Mouse (Mus musculus) T-helper 2 cell (primary cell): ENCODE measurements around the gene 4931429L15Rik.

Source experiments
- in situ Hi-C: fragments of 300-600 bp; cut with MboI, MseI; formaldehyde crosslinking; loops from one replicate; pipeline ENCODE4 v1.15.1; 2025; ENCODE audit warnings: high pct_unique_total_duplicates

The 4931429L15Rik gene

DNA sequence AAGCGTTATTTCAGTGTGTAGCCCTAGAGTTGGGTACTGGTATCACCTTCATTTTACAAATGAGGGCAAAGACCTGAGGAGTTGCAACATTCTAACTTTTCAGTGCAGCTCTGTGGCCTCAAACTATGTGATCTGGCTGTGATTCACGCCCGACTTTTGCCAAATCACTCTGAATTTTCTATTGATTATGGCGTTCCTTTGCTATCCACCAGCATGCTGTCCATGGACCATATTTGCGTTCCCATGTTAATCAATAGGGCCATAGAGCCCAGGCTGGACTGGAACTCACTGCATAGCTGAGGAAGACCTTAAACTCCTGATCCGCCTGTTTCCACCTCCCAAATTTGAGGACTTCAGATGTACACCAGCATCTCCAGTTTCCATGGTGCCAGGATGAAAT, 60.7 kb downstream of the 4931429L15Rik start:
- in situ Hi-C loops: loop anchor here (5.0 kb wide), 1 partner anchor 267 kb away; no protein-coding TSS in a partner anchor

DNA sequence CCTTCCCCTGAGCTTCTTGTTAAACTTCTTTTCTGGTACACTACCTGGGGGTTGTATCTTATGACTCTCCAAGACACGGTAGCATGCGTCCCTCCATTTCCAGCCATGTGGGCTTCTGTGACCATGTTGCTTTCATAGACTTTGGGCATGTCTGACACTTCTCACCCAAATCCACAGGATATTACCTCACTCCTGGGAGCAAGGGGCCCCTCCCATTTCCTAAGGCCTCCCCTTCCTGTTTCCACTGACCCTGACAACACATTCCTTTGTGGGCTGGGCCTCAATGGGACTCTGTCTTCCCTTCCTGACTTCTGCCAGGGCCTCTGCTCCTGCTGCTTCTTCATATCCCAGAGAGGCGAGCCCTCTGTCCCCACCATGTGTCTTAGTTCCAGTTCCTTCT, 62.2 kb downstream of the 4931429L15Rik start:
- in situ Hi-C loops: loop anchor here (5.0 kb wide), 1 partner anchor 265 kb away; no protein-coding TSS in a partner anchor

DNA sequence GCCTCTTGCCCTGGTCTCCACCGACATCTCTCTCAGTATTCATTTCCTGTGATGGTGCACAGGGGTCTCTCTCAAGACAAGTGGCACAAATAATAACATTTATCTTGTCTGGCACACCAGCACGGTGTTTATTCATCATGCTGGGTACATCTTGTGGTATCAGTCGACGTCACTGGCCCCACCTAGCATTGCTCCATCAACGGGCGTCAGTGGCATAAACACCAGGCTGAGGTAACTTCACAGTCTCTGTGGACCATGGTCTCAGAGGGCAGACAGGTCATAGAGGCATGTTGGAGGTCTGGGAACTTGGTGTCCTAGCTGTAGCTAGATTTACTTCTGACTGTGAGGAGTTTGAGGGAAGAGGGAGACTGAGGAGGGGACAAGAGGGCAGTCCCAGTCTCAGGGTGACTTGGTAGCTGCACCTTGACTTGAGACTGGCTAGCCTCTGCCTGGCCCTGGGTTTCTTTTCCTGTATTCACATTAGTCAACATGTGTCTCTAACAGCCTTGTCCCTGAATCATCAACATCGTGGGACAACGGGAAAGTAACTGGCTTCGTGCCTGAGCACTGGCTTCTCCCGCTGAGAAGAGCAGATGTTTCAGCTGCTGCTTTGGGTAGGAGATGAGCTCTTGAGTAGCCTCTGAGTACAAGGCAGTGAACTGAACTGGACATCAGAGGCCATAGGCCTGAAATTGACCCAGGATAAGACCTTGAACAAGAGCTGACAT, 63.0 kb downstream of the 4931429L15Rik start:
- in situ Hi-C loops: loop anchor here (5.0 kb wide), 1 partner anchor 265 kb away; no protein-coding TSS in a partner anchor

DNA sequence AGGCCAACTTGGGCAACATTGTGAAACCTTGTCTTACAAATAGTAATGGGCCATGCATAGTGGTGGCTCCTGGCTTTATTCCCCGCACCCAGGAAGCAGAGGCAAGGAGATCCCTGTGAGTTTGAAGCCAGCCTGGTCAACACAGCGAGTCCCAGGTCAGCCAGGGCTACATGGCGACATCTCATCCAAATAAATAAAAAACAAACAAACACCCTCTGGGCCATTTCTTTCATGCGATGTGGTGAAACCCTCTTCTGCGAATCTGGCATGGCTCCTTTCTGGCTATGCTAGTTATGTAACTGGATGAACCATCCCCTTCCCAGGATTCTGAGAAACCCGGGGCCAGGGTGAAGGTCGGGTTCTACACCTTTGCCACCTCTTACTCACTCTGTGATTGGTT, 63.6 kb downstream of the 4931429L15Rik start:
- in situ Hi-C loops: loop anchor here (5.0 kb wide), 1 partner anchor 264 kb away; no protein-coding TSS in a partner anchor
